Mouse (Mus musculus) urinary bladder, postnatal 10 days (tissue): ENCODE data around the gene Cenps.
"Not testable (repeated sequence)": the region's sequence is repeated elsewhere in the genome, so short reads cannot be mapped to it uniquely, and the experiment has no call there.

Experiments
- DNase-seq: peaks from one replicate; pipeline ENCODE4 v3.0.0; 2022; ENCODE audit warnings: low spot score

Gene Cenps

DNA sequence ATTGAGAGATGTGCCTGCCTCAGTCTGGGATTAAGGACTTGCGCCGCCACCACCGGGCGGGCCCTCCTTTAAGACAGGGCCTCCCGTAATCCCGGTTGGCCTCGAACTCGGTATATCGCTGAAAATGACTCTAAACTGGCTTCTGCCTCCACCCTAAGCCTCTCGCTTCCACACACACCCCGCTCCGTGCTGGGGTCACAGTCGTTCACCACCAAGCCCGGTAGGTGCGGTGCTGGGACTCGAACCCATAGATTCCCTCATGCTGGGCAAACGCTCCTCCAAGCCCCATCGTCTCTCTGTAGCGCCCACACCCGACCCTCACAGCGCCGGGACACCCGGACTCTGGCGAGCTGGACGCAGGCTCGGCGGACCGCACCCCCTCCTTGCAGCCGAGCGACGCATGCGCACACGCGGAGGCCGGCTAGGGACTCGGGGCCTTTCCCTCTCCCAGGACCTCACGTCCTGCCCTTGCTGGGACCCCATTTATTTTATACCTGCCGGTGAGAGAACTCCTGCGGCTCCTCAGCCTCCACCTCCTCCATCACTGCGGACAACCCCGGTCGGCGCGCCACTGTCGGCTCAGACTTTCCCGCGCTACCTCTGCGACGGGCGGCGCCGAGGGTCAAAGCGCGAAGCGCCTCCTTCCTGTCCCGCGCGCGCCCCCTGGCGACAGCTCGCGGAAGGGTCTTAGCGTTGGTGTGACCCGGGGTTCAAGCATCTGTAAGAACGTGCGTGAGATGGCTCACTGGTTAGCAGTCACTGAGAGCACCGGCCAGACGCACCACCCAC lies at the start of gene Cenps:
Gene Cenps, minus strand, starts transcription at position 648 of the 789 bp plus-strand sequence.
- peak; percentile 76 for DNase-seq

DNA sequence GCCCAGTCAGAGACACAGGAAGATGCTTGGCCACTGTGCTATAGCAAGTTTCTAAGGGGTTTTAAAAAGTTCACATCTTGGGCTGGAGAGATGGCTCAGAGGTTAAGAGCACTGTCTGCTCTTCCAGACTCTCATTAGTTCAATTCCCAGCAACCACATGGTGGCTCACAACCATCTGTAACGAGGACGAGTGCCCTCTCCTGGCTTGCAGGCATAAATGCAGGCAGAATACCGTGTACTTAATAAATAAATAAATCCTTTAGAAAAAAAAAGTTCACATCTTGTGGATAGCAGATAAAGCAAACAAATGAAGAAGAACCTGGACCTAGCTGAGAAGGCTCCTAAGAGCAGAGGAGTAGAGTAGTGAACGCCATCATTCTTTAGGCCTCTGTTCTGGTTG lies 45.3 kb upstream of the Cenps start:
- DNase-seq: no peak

DNA sequence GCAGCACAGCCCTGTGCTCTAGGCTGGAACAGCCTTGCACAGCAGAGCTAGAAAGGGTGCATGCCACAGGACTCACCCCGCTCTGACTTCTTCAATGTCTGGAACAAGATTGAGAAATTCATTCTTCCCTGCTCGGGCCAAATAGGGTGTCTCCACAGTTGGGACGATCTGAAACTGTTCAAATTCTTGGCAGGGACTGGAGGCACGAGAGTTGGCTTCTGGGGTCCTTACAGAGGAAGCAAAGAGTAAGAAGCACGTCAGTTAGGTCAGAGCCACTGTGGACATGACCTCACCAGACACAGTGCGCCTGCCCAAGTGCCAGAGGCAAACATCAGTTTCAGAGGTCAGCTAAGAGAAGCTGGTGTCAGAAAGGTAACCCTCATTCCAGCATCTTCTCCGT lies 44.8 kb upstream of the Cenps start:
- no peak for DNase-seq

DNA sequence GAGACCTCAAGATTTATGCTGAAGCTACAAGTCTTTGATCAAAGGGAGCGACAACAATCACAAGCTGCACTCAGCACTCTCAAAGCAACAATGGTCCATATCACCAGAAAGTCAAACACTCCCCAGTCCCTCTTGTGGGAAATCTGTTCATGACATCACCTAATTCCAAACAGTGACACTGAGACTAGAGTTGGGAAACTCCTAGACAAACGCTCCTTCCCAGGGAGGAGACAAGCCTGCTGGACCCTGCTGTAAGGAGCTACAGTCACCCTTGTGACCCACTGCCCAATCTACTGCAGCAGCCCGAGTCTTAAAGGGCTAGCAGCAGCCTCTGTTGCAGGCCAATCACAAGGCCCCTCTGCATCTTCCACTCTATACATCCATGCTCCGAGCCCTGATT lies 42.1 kb upstream of the Cenps start:
- DNase-seq: no peak

DNA sequence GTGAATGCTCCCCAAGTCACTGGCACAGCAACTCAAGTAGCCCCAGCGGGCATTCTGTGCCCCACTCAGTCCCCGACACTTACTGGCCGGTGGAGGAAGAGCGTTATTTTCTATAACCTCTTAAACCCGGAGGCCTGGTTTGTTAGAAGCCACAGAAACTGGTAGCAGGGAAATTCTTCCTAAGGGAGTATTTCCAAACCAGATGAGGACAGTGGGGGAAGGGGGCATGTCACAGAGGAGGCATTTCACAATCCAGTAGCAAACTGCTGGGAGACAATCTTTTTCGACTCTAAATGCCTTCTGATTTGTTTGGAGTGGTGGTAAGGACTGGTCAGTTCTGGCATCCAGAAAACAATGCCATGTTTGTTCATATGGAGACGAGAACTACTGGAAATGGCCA lies 41.7 kb upstream of the Cenps start:
- no peak for DNase-seq

DNA sequence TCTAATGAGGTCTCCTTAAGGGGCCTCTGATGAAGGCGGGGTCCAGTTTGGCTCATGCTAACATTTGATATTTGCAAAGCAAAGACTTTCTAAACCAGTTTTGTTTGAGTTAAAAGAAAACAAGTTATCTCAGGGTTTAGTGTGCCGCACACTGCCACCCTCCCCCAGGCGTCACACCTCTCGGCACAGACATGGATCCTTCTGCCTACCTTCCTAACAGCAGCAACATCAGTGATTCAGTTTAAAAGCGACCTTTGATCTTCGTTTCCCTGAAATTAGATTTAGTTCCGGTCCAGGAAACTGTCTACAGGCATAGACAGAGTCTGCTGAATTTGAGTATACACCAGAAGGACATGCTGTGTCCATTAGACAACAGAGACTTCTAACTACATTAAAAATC lies 40.9 kb upstream of the Cenps start:
- no peak for DNase-seq

DNA sequence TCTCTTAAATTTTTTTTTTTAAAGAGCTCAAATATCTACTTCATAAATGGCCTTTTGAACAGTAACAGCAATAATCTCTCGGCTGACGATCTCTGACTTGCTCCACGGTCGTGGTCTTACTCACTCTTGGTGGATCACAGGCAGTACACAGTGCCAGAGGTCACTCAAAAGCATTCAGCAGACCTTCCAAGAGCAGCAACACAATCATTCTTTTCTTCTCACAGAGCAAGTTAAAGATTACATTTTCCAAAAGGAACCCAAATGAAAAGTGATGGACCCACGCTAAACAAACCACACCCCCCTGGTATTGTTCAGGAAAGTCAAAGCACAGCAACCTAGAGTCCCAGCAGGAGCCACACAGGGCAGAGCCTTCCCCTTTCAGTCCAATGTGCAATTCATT lies 39.6 kb upstream of the Cenps start:
- DNase-seq: no peak

DNA sequence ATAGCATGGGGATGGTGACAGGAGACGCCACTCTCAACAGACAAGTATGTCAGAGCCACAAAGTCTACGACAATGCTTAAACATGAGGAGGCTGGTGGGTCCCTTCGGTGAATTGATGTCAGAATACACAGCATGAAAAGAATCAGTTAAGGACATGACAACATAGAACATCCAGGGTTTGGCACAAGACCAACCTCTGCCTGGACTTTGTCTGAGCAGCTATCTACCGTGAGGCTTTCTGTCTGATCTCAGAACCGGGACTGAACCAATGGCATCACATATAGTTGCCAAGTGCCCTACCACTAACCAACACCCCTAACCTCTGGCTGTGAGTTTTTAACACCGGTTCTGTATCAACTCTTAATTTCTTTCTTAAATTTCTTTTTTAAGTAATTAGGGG lies 39.2 kb upstream of the Cenps start:
- DNase-seq: no peak

DNA sequence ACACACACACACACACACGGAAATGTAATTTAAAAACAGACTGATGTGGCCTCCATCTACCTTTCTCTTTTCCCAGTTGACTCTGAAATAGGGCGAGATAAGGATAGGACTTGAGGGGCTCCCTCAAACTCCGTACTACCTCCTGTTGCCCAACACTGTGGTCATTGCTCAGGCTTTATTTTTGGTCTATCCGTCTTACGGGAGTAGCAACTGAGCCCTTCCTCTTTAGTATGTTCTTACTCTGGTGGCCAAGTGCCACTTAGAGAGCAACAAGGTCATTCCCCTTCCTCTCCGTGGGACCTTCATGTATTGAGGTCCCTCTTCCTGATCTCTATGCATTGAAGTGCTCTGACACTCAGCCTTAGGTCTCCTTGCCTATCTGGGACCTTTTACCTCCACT lies 36.2 kb upstream of the Cenps start:
- no peak for DNase-seq

DNA sequence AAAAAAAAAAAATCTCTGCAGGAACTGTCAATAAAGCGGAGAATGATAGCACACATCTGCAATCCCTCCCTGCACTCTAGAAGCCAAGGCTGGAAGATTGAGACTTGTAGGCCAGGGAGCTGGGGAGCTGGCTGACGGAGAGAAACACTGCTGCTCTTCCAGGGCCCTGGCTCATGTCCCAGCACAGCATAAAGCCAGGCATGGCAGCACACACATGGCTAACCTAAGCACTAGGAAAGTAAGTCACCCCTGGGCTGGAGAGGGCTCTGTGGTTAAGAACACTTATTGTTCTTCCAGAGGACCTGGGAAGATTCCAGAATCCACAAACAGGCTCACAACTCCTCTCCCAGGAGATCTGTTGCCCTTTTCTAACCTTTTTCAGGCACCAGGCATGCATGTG lies 35.2 kb upstream of the Cenps start:
- DNase-seq: no peak

DNA sequence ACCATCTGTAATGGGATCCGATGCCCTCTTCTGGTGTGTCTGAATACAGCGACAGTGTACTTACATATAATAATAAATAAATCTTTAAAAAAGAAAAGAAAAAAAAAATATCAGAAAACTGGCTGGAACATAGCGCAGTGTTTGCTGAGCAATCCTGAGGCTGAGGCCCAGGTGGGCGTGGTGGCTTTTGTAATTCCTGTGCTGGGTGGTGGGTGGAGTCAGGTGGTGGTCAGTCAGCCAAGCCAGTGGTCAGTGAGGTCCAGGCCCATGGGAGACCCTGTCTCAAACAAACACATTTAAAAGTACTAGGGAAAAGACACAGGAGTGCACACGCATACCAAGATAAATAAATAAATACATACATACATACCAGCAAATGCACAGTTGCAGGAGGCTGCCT lies 34.7 kb upstream of the Cenps start:
- no peak for DNase-seq

DNA sequence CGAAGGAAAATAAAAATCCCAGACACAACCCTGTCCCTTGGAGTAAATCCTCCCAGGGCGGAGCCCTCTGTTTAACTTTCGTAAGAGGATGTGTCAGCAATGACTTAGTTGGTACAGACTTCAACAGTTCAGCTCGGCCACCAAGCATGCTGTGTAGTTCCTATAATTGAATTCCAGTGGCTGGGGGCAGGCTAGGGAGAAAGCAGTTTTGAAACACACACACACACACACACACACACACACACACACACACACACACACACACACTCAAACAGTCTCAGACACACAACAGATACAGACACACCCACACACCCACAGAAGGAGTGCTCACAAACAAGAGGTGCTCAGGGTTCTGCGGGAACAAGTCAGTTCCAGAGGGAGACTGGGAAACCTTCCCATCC lies 34.2 kb upstream of the Cenps start:
- DNase-seq: no peak

DNA sequence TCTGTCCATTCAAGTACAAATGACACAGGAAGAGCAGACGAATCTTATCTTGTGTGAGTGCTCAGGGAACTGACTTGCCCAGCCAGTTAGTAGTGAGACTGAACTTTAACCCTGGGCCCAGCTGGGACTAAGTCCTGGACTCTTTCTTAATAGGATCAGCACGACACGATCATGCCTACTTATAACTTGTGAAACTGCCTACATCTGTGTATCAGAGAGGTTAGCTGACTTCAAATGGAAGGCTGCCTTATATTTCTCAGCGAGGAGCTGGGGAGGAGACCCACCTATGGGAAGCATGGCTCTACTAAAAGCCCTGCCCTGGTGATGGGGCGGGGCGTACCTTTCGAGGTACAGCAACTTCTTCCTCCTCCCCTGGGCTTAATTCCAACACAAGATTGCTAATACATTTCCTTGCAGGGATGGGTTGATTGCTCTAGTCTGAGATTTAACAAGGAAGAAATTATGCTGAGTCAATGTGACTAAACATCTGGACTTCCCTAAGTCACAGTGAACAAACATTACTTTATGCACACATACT lies 33.0 kb upstream of the Cenps start:
- DNase-seq: no peak

DNA sequence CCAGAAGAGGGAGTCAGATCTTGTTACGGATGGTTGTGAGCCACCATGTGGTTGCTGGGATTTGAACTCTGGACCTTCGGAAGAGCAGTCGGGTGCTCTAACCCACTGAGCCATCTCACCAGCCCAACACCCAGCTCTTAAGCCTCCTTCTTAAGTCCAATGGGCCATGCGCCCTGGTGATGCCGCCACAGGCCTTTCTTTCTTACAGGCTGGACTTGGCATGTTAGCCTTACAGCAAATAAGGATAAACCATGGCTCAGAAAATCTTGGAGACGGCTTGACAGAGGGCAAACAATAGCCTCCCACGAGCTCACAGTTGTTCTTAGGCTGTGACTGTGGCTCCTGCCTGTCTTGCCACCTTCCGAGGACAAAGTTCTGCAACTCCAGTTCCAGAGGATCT lies 32.5 kb upstream of the Cenps start:
- DNase-seq: not testable (repeated sequence)

DNA sequence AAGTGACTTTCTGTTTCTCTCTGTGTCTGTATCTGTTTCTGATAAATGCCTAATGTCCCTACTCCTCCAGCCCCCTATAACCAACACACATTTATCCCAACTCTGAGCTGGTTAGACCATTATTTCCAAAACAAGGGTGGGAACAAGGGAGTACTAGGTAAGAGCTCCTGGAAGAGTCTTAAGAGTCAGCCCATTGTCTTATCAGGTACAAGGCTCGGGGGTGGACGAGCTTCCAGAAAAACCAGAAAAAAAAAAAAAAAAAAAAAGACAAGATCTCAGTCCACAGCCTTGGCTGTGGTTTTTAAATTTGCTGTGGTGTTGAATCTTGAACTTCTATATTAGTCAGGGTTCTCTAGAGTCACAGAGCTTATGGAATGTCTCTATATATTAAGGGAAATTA lies 30.6 kb upstream of the Cenps start:
- no peak for DNase-seq

DNA sequence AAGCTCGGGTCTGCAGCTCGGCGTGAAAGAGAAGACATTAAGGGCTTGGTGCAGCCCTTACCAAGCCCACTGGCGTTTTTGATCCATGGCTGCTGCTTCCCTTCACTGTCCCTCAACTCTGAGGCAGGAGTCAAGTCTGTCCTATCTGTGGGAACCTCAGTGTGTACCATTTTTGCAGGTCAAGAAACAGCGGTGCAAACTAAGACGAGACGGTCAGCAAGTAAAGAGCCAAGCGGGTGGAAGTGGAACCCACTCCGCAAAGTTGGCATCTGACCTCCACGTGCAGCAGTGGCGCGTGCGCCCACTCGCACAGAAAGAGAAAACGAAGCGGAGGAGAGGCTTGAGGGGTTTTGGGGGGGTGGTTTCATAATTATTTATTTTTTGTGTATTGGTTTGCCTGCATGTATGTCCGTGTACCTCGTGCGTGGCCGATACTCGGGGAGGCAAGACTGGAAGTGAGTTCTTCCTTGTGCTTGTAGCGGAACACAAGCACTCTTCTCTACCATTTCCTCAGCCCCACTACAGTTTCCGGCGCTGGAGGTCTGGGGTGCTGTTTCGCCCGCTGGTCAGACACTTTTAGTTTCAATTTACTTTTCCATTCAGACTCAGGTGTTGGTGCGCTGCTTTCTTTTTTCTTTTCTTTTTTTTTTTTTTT lies 29.7 kb upstream of the Cenps start:
- DNase-seq: no peak

DNA sequence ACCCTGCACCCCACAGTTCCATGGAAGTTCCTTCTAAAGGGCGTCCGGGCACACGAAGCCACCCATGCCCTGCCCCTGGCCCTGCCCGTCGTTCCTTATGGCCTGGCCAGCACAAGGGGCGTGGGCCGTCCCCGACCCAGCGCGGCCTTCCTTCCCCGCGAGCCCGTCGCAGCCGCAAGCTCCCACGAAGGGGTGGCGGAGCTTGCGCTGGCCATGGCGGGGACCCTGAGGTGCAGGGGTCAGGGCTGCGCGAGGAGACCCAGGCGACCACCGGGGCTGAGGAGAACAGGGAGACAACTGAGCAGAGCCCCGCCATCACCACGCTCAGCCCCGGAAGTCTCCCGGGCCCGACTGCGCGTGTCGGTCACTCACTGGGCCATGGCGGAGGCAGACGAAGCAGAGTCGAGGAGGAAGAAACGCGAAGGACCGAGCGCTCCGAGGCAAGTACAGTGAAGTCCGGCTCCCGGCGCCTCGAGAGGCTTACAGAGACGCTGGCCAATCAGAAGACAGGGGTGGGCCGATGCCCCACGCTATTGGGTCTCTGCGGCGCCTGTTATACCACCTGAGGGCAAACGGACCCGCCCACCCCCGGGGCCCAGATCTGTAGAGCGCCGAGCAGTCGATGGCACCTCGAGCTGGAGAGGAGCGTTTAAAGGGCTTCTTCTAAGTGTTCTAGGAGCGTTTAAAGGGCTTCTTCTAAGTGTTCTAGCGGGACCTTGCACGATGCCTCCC lies 29.0 kb upstream of the Cenps start, which contains the start of gene Pgd:
Gene Pgd, minus strand, starts transcription at position 557 of the 732 bp plus-strand sequence.
- DNase-seq: peak; percentile 86

DNA sequence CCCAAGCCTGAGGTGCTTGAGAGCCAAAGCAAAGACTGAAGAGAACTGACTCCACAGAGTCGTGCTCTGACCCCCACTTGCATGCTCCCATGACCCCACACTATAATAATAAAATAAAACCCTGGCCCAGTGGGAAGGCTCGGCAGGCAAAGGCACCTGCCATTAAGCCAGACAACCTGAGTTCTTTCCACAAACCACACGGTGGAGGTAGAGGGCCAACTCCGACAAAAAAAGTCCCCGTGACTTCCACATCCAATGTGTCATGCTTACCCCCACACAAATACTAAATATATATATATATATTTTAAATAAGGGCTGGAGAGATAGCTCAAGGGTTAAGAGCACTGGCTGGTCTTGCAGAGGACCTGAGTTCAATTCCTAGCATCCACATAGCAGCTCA lies 26.7 kb upstream of the Cenps start:
- DNase-seq: no peak

DNA sequence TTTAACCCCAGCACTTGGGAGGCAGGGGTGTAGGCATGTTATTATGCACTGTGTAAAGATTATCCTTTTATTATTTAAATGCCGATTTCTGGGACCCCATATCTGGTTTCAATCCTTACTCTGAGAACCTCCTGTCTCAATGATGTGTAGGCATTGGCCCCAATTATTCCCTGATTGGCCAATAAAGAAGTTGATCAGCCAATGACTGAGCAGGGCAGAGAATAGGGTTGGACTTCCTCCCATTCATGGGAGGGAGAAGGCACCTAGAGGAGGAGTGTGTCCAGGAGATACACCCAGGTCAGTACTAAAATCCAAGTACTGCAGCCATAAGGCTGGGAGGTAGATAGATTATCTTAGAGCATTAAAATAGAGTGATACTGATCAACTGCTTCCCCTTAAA lies 25.8 kb upstream of the Cenps start:
- no peak for DNase-seq

DNA sequence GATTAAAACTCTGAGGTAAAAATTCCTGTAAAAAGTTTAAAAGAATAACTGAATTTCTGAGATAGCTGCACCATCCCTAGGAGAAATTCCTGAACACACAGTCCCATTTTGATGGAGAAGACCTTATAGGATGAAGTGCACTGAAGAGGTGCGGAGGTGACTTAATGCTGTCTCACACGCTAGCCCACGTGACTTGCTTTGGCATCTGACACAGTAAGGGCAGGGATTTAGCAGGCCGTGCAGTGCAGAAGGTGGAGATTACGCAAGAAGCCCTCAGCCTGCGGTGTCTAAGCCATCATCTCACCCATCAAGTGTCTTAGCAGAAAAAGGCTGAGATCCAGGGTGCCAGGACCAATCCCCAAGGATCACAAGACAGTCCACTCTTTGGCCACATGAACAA lies 23.7 kb upstream of the Cenps start:
- no peak for DNase-seq

DNA sequence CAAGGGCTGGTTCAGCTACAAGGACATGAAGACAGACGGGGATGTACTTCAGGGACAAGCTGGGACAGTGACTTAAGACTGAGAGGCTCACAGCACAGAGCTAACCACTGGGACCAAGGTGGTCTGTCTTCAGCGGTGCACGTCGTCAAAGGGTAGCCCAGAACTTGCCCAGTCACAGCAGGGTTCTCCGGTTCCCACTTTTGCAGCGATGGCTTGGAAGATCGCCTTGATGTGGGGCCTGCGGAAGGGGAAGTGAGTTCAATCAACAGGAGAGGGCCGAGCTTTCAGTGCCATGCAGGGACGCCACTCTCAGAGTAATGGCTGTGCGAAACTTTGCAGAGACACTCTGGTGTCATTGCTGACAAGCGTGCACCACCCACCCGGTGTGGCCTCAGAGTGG lies 22.5 kb upstream of the Cenps start:
- no peak for DNase-seq

DNA sequence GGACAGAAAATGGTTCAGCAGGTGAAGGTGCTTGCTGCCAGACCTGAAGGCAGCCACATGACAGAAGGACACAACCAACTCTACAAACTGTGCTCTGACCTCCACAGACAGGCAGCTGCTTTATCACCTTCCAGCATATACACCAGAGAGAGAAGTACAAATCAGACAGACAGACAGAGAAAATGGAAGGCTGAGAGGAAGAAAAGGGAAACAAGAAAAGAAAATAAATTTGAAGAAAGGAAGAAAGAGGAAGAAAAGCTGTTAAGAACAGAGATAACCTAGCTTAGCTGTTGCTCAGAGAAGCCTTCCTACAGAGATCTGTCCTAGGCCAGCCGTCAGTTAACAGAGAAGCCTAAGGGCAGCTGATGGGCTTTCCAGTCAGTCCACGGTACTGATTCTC lies 21.8 kb upstream of the Cenps start:
- DNase-seq: no peak

DNA sequence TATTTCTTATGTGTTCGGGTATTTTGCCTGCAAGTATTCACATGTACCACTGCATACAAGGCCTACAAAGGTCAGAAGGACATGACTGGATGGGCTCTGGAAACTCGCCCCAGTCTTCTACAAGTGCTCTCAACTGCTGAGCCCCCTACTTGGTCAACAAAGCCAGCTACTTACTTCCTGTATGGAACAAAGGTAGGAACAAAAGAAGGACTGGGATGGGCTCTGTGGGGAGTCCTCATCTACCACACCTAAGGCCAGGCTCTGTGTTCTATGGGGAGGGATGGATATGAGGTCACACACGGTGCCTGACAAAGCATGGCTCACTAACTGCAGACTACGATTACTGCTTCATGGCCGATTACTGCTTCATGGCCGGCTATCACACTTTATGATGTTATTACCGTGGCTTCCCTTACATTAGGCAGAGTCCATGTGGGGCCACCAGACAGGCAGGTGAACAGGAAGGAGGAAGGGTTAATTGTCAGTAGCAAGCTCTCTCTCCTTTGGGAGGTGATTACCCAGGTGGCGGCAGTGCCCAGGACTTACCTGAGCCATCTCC lies 20.1 kb upstream of the Cenps start:
- DNase-seq: no peak
